17 mouse cellular contexts compared by ENCODE assay signal in genomic region chr15:85787482-85787881, GRCm38 (mm10). TPM values are rescaled to one million over a fixed set of nuclear protein-coding genes. Genes with fewer than 3 reads are reported as not detected.
"Had no signal": no experiment of that assay in that cellular context is flagged by ENCODE, and none has a peak within 500 bp of the region (broad histone marks: within the 10 kb centered on the region; RNA-seq: fewer than 3 reads in every experiment).

No protein-coding gene starts in this region.

- H3K4me2 ChIP-seq: limb, embryonic 15.5 days; lung, embryonic 15.5 days; midbrain, embryonic 12.5 days; neural tube, embryonic 15.5 days had no signal

- H3K36me3 ChIP-seq: limb, embryonic 15.5 days; lung, embryonic 15.5 days; midbrain, embryonic 12.5 days; neural tube, embryonic 15.5 days had no signal

- H3K4me3 ChIP-seq: layer of hippocampus, adult 2 months; limb, embryonic 15.5 days; lung, embryonic 15.5 days; midbrain, embryonic 12.5 days; neural tube, embryonic 15.5 days had no signal

- ATAC-seq: hindbrain, embryonic 16.5 days; inflammation-experienced regulatory T-cells, adult 6 months; midbrain, embryonic 16.5 days had no signal

- H3K9me3 ChIP-seq: limb, embryonic 15.5 days; lung, embryonic 15.5 days; midbrain, embryonic 12.5 days; neural tube, embryonic 15.5 days had no signal

- H3K4me1 ChIP-seq: limb, embryonic 15.5 days; lung, embryonic 15.5 days; midbrain, embryonic 12.5 days; neural tube, embryonic 15.5 days had no signal

- H3K9ac ChIP-seq: limb, embryonic 15.5 days; lung, embryonic 15.5 days; midbrain, embryonic 12.5 days; neural tube, embryonic 15.5 days had no signal

- DNase-seq: kidney, adult 18-20 months; kidney, postnatal 10 days; kidney, postnatal 4 days; lung, postnatal 14 days; right cerebral cortex, postnatal 4 days; spleen, adult 18-20 months; thymus, postnatal 4 days had no signal

- H3K27ac ChIP-seq: layer of hippocampus, adult 2 months; limb, embryonic 15.5 days; lung, embryonic 15.5 days; macrophage; midbrain, embryonic 12.5 days; neural tube, embryonic 15.5 days had no signal

- H3K27me3 ChIP-seq: limb, embryonic 15.5 days; neural tube, embryonic 15.5 days had no signal

RNA-seq across cellular contexts. Expression of gene Pkdrej, which starts 34.1 kb away (rescaled TPM):
- polyA plus RNA-seq: inflammation-experienced regulatory T-cells, adult 6 months; macrophage; midbrain, embryonic 16.5 days had no signal

RNA-seq across cellular contexts. Expression of gene Ppara, which starts 52.7 kb away (rescaled TPM):
- total RNA-seq: megakaryocyte-erythroid progenitor cell, adult 5-6 weeks had no signal
- polyA plus RNA-seq: inflammation-experienced regulatory T-cells, adult 6 months; macrophage had no signal
